In the genomic region with DNA sequence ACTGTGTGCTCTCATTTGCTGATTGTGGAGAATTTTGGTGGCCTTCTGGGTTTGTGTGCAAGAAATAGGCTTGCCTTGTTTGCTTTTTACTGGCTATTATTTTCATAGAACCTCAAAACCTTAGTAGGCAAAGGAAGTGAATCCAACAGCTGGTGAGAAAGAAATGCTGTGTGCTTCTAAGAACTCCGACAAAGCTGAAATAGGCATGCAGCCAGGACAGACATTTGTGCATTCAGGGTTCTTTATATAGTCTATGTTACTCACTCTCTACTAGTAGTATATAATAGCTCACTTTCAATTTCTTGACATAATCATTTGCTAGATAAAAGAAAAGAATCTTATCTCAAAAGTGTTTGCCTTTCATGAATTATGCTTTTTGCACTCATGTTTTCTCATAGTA, we compare ENCODE assay signal across 24 mouse cellular contexts. TPM values are rescaled to one million over a fixed set of nuclear protein-coding genes. Genes with fewer than 3 reads are reported as not detected.
DNase-seq lines count a peak whose midpoint lies in the region; ATAC-seq and TF ChIP-seq lines count a peak whose summit lies in the region.
"Had no signal": no experiment of that assay in that cellular context is flagged by ENCODE, and none has a peak within 500 bp of the region (broad histone marks: within the 10 kb centered on the region; RNA-seq: fewer than 3 reads in every experiment).

No protein-coding gene starts in this region.

- H3K4me2 ChIP-seq in liver, postnatal 0 days (ENCODE audit: low read depth, low read length): no peak overlapping the region
- H3K4me2 ChIP-seq in liver, embryonic 12.5 days: no peak overlapping the region
- H3K4me2 ChIP-seq in midbrain, embryonic 11.5 days: no peak overlapping the region
- H3K4me2 ChIP-seq: embryonic facial prominence, embryonic 12.5 days; heart, embryonic 15.5 days; kidney, embryonic 15.5 days; limb, embryonic 12.5 days; liver, embryonic 15.5 days; midbrain, embryonic 15.5 days; neural tube, embryonic 15.5 days had no signal

- intact Hi-C loops in left cerebral cortex, adult 2 months (cut with DNase I): no loop called here

- no peaks in the 10 kb centered on the region for H3K36me3 ChIP-seq in liver, postnatal 0 days (replicated peaks; ENCODE audit: insufficient read depth, low read length)
- H3K36me3 ChIP-seq in liver, embryonic 12.5 days: no peaks in the 10 kb centered on the region
- H3K36me3 ChIP-seq in midbrain, embryonic 11.5 days (ENCODE audit: control insufficient read depth, insufficient read depth, low read length): no peaks in the 10 kb centered on the region
- H3K36me3 ChIP-seq: embryonic facial prominence, embryonic 12.5 days; G1E; heart, embryonic 15.5 days; kidney, embryonic 15.5 days; limb, embryonic 12.5 days; liver, embryonic 15.5 days; midbrain, embryonic 15.5 days; neural tube, embryonic 15.5 days had no signal

- no peak for TF ChIP-seq EP300 in liver, postnatal 0 days (IDR thresholded peaks at IDR 0.05; ENCODE audit: low read depth)

- peak overlapping the region; percentile 82; the same call in 1 of the 2 replicates for H3K27ac ChIP-seq in liver, postnatal 0 days (ENCODE audit: low read depth)
- H3K27ac ChIP-seq in liver, embryonic 12.5 days: no peak overlapping the region
- H3K27ac ChIP-seq in left cerebral cortex, adult 2 months: no peak overlapping the region
- H3K27ac ChIP-seq in midbrain, embryonic 11.5 days (ENCODE audit: low read depth, low read length): no peak overlapping the region
- H3K27ac ChIP-seq: embryonic facial prominence, embryonic 12.5 days; heart, embryonic 15.5 days; kidney, embryonic 15.5 days; limb, embryonic 12.5 days; liver, embryonic 15.5 days; midbrain, embryonic 15.5 days; neural tube, embryonic 15.5 days had no signal

- no peak overlapping the region for H3K9ac ChIP-seq in liver, postnatal 0 days (replicated peaks)
- H3K9ac ChIP-seq in liver, embryonic 12.5 days: no peak overlapping the region
- H3K9ac ChIP-seq in midbrain, embryonic 11.5 days (ENCODE audit: low read length): no peak overlapping the region
- H3K9ac ChIP-seq: embryonic facial prominence, embryonic 12.5 days; heart, embryonic 15.5 days; kidney, embryonic 15.5 days; limb, embryonic 12.5 days; liver, embryonic 15.5 days; midbrain, embryonic 15.5 days; neural tube, embryonic 15.5 days had no signal

- no peak for DNase-seq in frontal cortex, postnatal 25 days (ENCODE audit: low spot score in 2 of 2)
- DNase-seq in liver, postnatal 0 days: no peak
- DNase-seq in left cerebral cortex, adult 2 months (ENCODE audit: extremely low spot score in 1 of 2, low spot score in 2 of 2): peak; percentile 20 to 29
- DNase-seq in right cerebral cortex, postnatal 14 days: peak; percentile 46
- no peak for DNase-seq in midbrain, embryonic 11.5 days (ENCODE audit: low spot score, missing footprints)
- DNase-seq in adrenal gland, postnatal 36 days: no peak
- DNase-seq: cerebellum, adult 9-10 months; gastrocnemius, postnatal 25 days; lung, postnatal 14 days had no signal

- no peak overlapping the region for H3K4me3 ChIP-seq in liver, postnatal 0 days (ENCODE audit: low read depth, low read length)
- H3K4me3 ChIP-seq in liver, embryonic 12.5 days: no peak overlapping the region
- no peak overlapping the region for H3K4me3 ChIP-seq in left cerebral cortex, adult 2 months
- no peak overlapping the region for H3K4me3 ChIP-seq in midbrain, embryonic 11.5 days (ENCODE audit: low read depth, low read length)
- H3K4me3 ChIP-seq: embryonic facial prominence, embryonic 12.5 days; heart, embryonic 15.5 days; kidney, embryonic 15.5 days; limb, embryonic 12.5 days; liver, embryonic 15.5 days; megakaryocyte, embryonic 14.5 days; midbrain, embryonic 15.5 days; neural tube, embryonic 15.5 days had no signal

- peak; percentile 82 for ATAC-seq in frontal cortex, adult (ENCODE audit: low TSS enrichment)
- ATAC-seq in liver, postnatal 0 days: no peak
- no peak for ATAC-seq in liver, embryonic 12.5 days
- ATAC-seq in midbrain, embryonic 11.5 days (ENCODE audit: low FRiP score): no peak
- ATAC-seq: forebrain, embryonic 16.5 days; hindbrain, embryonic 16.5 days; intestine, embryonic 16.5 days; midbrain, embryonic 15.5 days had no signal

- no peak for TF ChIP-seq CTCF in liver, postnatal 0 days (IDR thresholded peaks at IDR 0.05; ENCODE audit: low read depth)
- no peak for TF ChIP-seq CTCF in left cerebral cortex, adult 2 months (IDR thresholded peaks at IDR 0.05)

- no peaks in the 10 kb centered on the region for H3K27me3 ChIP-seq in liver, postnatal 0 days (ENCODE audit: insufficient read depth, low read length)
- no peaks in the 10 kb centered on the region; the same call in 1 of the 2 replicates for H3K27me3 ChIP-seq in liver, embryonic 12.5 days (replicated peaks)
- no peaks in the 10 kb centered on the region for H3K27me3 ChIP-seq in midbrain, embryonic 11.5 days (ENCODE audit: control insufficient read depth, insufficient read depth, low read length)
- H3K27me3 ChIP-seq: embryonic facial prominence, embryonic 12.5 days; kidney, embryonic 15.5 days; limb, embryonic 12.5 days; liver, embryonic 15.5 days; midbrain, embryonic 15.5 days; neural tube, embryonic 15.5 days had no signal

- no peaks in the 10 kb centered on the region for H3K9me3 ChIP-seq in liver, postnatal 0 days (ENCODE audit: low read length)
- no peaks in the 10 kb centered on the region for H3K9me3 ChIP-seq in liver, embryonic 12.5 days (replicated peaks)
- H3K9me3 ChIP-seq in midbrain, embryonic 11.5 days (ENCODE audit: control insufficient read depth, low read length): no peaks in the 10 kb centered on the region
- H3K9me3 ChIP-seq: embryonic facial prominence, embryonic 12.5 days; G1E; heart, embryonic 15.5 days; kidney, embryonic 15.5 days; limb, embryonic 12.5 days; liver, embryonic 15.5 days; megakaryocyte, embryonic 14.5 days; midbrain, embryonic 15.5 days; neural tube, embryonic 15.5 days had no signal

- peaks cover 34% of the 10 kb centered on the region for H3K4me1 ChIP-seq in liver, postnatal 0 days (ENCODE audit: insufficient read depth)
- H3K4me1 ChIP-seq in liver, embryonic 12.5 days: no peaks in the 10 kb centered on the region
- H3K4me1 ChIP-seq in midbrain, embryonic 11.5 days (ENCODE audit: control insufficient read depth, insufficient read depth, low read length): no peaks in the 10 kb centered on the region
- H3K4me1 ChIP-seq: embryonic facial prominence, embryonic 12.5 days; megakaryocyte, embryonic 14.5 days; midbrain, embryonic 15.5 days; neural tube, embryonic 15.5 days had no signal

- WGBS in liver, postnatal 0 days (ENCODE audit: insufficient replicate concordance): 65% methylated on average over 1 of the region's 1 CpGs
- 64% methylated on average over 1 of the region's 1 CpGs for WGBS in liver, embryonic 12.5 days (ENCODE audit: insufficient replicate concordance)
- WGBS in midbrain, embryonic 11.5 days: 77% methylated on average over 1 of the region's 1 CpGs

RNA-seq across cellular contexts. Expression of a gene that starts 50.7 kb away (rescaled TPM):
- polyA plus RNA-seq in liver, postnatal 0 days (2015; fragmentation: Nextera tagmentation; extraction: Ambion mirVana): 25.1 and 26.3 TPM in 2 replicates
- 1.4 and 1.7 TPM in 2 replicates for polyA plus RNA-seq in liver, embryonic 12.5 days (2016; fragmentation: Nextera tagmentation; extraction: Ambion mirVana)
- total RNA-seq in left cerebral cortex, adult 2 months (2021): 10 to 100 TPM; 14.3 to 15.4 TPM
- 3.5 and 4.5 TPM in 2 replicates for polyA plus RNA-seq in midbrain, embryonic 11.5 days (2014; fragmentation: Nextera tagmentation; extraction: Ambion mirVana)
- total RNA-seq in adrenal gland, postnatal 36 days (2021): 10 to 100 TPM in 1 of 2 experiments, 1 to 10 TPM in 1; 9.0 to 16.4 TPM
- total RNA-seq: hematopoietic stem cell, adult 5-6 weeks had no signal
- polyA plus RNA-seq: G1E had no signal

Comparison
In these comparisons a context has a peak if more than half of its experiments do, and no peak if none do; other contexts are left out.
1. DNase-seq: peak in left cerebral cortex, adult 2 months (2 of 2) and right cerebral cortex, postnatal 14 days (single experiment); none in frontal cortex, postnatal 25 days (0 of 2), liver, postnatal 0 days (single experiment), midbrain, embryonic 11.5 days (single experiment) and adrenal gland, postnatal 36 days (0 of 2).